Mouse (Mus musculus): ENCODE measurements around the gene Nudt4. TPM values are rescaled to one million over a fixed set of nuclear protein-coding genes. Genes with fewer than 3 reads are reported as not detected.

Gene Nudt4
- total and polyA plus RNA-seq, 3 experiments: 23.7 to 67.4 (median 39.2) TPM

DNA sequence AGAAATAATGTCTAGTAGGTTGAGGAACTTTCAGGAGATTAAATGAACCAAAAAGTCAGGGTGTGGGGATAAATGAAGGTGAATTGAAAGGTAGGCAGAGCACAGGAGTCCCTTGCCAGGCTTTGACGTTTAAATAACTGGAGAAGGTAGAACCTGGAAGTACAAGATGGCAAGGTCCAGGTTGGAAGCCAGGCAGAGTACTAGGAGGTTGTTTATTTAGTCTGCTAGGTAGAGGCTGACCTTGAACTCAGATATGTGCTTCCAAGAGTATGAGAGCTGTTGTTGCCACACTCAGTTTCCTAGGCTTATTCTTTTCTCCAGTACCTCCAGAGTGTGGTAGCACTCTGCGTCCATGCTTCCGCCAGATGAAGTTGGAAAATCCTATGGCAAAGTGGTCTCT is 24.1 kb downstream of the Nudt4 start:
- H3K27ac ChIP-seq (ENCODE audit: insufficient read depth, low read depth): no peak overlapping the region
- no peak overlapping the region for H3K4me3 ChIP-seq (replicated peaks in 1 of 3; ENCODE audit: low read depth in 2 of 3, low read length in 2 of 3, poor library complexity in 1 of 3)
- dilution Hi-C loops (cut with MboI; ENCODE audit: extremely low pct_ligation_motif_present, extremely low pct_unique_long_range_greater_than_20kb, low sequenced_read_pairs) (no loop called here), in situ Hi-C loops (cut with MboI; ENCODE audit: low pct_ligation_motif_present, low pct_unique_long_range_greater_than_20kb, low sequenced_read_pairs) (loop anchor here (25.0 kb wide), 1 partner anchor 547 kb away; no protein-coding TSS in a partner anchor)
- H3K27me3 ChIP-seq (replicated peaks): no peaks in the 10 kb centered on the region
- H3K4me2 ChIP-seq (ENCODE audit: insufficient read depth, low read depth, poor library complexity, severe bottlenecking): no peak overlapping the region
- H3K9ac ChIP-seq (ENCODE audit: insufficient read depth, low read depth): no peak overlapping the region
- peaks cover 52% of the 10 kb centered on the region for H3K79me2 ChIP-seq (replicated peaks; ENCODE audit: control insufficient read depth, extremely low read depth, insufficient read depth, poor library complexity, severe bottlenecking)
- H3K9me3 ChIP-seq (replicated peaks; ENCODE audit: low read length): no peaks in the 10 kb centered on the region
- H3K4me1 ChIP-seq (ENCODE audit: control insufficient read depth in 1 of 2, insufficient read depth in 2 of 2): peaks cover 3 to 31% of the 10 kb centered on the region in 2 experiments; a peak in 3 of 4 replicates
- H3K36me3 ChIP-seq (replicated peaks in 1 of 2; ENCODE audit: control insufficient read depth in 1 of 2, insufficient read depth in 1 of 2, low read length in 1 of 2): peaks cover 16 to 33% of the 10 kb centered on the region in 2 experiments
- TF ChIP-seq USF2 (conservative IDR thresholded peaks at IDR 0.05; ENCODE audit: low read depth, low read length) (no peak), RAD21 (IDR thresholded peaks at IDR 0.05; ENCODE audit: low read depth, low read length) (no peak), GABPA (IDR thresholded peaks at IDR 0.05; ENCODE audit: insufficient replicate concordance, low read depth, low read length) (no peak), MXI1 (IDR thresholded peaks at IDR 0.05; ENCODE audit: low read depth, low read length) (no peak), MAFK (IDR thresholded peaks at IDR 0.05; ENCODE audit: insufficient replicate concordance, low read length) (no peak), ZNF384 (IDR thresholded peaks at IDR 0.05; ENCODE audit: low read depth, low read length) (no peak), TCF12 (IDR thresholded peaks at IDR 0.05; ENCODE audit: low read depth, low read length) (no peak), IRF4 (IDR thresholded peaks at IDR 0.05; ENCODE audit: low read depth, low read length) (no peak), TBP (conservative IDR thresholded peaks at IDR 0.05; ENCODE audit: low read depth, low read length) (no peak), MEF2A (IDR thresholded peaks at IDR 0.05; ENCODE audit: borderline replicate concordance, low read depth, low read length) (no peak), ELF1 (IDR thresholded peaks at IDR 0.05; ENCODE audit: low read depth, low read length) (no peak), POLR2A (IDR thresholded peaks at IDR 0.05; ENCODE audit: low read depth, low read length) (no peak), UBTF (IDR thresholded peaks at IDR 0.05; ENCODE audit: low read depth, low read length) (no peak), CHD1 (IDR thresholded peaks at IDR 0.05; ENCODE audit: low read depth, low read length) (no peak), ZKSCAN1 (IDR thresholded peaks at IDR 0.05; ENCODE audit: borderline replicate concordance, low read depth, low read length) (no peak), MYC (IDR thresholded peaks at IDR 0.05; ENCODE audit: low read depth, low read length) (no peak)
- DNase-seq (ENCODE audit: extremely low read depth): no peak

GRCm38 (mm10) chr10:95539260-95539659 is 24.7 kb downstream of the Nudt4 start:
- no peak overlapping the region for H3K9ac ChIP-seq (ENCODE audit: insufficient read depth, low read depth)
- no peak overlapping the region for H3K4me3 ChIP-seq (replicated peaks in 1 of 3; ENCODE audit: low read depth in 2 of 3, low read length in 2 of 3, poor library complexity in 1 of 3)
- H3K36me3 ChIP-seq (replicated peaks in 1 of 2; ENCODE audit: control insufficient read depth in 1 of 2, insufficient read depth in 1 of 2, low read length in 1 of 2): peaks cover 11 to 29% of the 10 kb centered on the region in 2 experiments
- no peak overlapping the region for H3K4me2 ChIP-seq (ENCODE audit: insufficient read depth, low read depth, poor library complexity, severe bottlenecking)
- H3K27ac ChIP-seq (ENCODE audit: insufficient read depth, low read depth): no peak overlapping the region
- H3K27me3 ChIP-seq (replicated peaks): no peaks in the 10 kb centered on the region
- H3K4me1 ChIP-seq (ENCODE audit: control insufficient read depth in 1 of 2, insufficient read depth in 2 of 2): peaks cover 3 to 25% of the 10 kb centered on the region in 2 experiments; a peak in 3 of 4 replicates
- in situ Hi-C loops (cut with MboI; ENCODE audit: low pct_ligation_motif_present, low pct_unique_long_range_greater_than_20kb, low sequenced_read_pairs) (loop anchor here (25.0 kb wide), 1 partner anchor 548 kb away; no protein-coding TSS in a partner anchor), dilution Hi-C loops (cut with MboI; ENCODE audit: extremely low pct_ligation_motif_present, extremely low pct_unique_long_range_greater_than_20kb, low sequenced_read_pairs) (no loop called here)
- no peaks in the 10 kb centered on the region for H3K9me3 ChIP-seq (replicated peaks; ENCODE audit: low read length)
- TF ChIP-seq MYC (IDR thresholded peaks at IDR 0.05; ENCODE audit: low read depth, low read length) (no peak), CHD1 (IDR thresholded peaks at IDR 0.05; ENCODE audit: low read depth, low read length) (no peak), CTCF (conservative IDR thresholded peaks at IDR 0.05 in 1 of 2, IDR thresholded peaks at IDR 0.05 in 1 of 2; ENCODE audit: low read depth in 2 of 2, low read length in 2 of 2) (no peak), CHD2 (IDR thresholded peaks at IDR 0.05; ENCODE audit: low read length) (no peak), IRF4 (IDR thresholded peaks at IDR 0.05; ENCODE audit: low read depth, low read length) (no peak)
- DNase-seq (ENCODE audit: extremely low read depth): no peak
- peaks cover 57% of the 10 kb centered on the region for H3K79me2 ChIP-seq (replicated peaks; ENCODE audit: control insufficient read depth, extremely low read depth, insufficient read depth, poor library complexity, severe bottlenecking)
